Mouse (Mus musculus) ES-Bruce4 (cell line): ENCODE measurements around the gene Brsk1. TPM values are rescaled to one million over a fixed set of nuclear protein-coding genes. Genes with fewer than 3 reads are reported as not detected.
A peak's percentile ranks its signal among the peaks of the same experiment; 100 is the strongest.

Experiments
- H3K27ac ChIP-seq: 2 replicates; pipeline ENCODE4 v1.5.1; 2012; ENCODE audit warnings: low read length, inconsistent platforms; ENCODE audit not compliant: insufficient read depth
- H3K27me3 ChIP-seq: 2 replicates; pipeline ENCODE4 v1.6.1; 2012; ENCODE audit warnings: mild to moderate bottlenecking, low read length, inconsistent platforms; ENCODE audit not compliant: control insufficient read depth, poor library complexity, insufficient read depth, severe bottlenecking
- H3K36me3 ChIP-seq: 2 replicates; pipeline ENCODE4 v1.6.1; 2012; ENCODE audit warnings: inconsistent platforms, mild to moderate bottlenecking, low read length, moderate library complexity; ENCODE audit not compliant: control insufficient read depth, poor library complexity, insufficient read depth, severe bottlenecking
- H3K4me1 ChIP-seq: one replicate; pipeline ENCODE4 v1.8.1; 2011; ENCODE audit warnings: low read length; ENCODE audit not compliant: control insufficient read depth, insufficient read depth
- H3K4me3 ChIP-seq: 2 replicates; pipeline ENCODE4 v1.5.1; 2011; ENCODE audit warnings: low read depth, mild to moderate bottlenecking, low read length
- H3K9ac ChIP-seq: 2 replicates; pipeline ENCODE4 v1.6.1; 2012; ENCODE audit warnings: low read depth, mild to moderate bottlenecking, inconsistent platforms; ENCODE audit not compliant: poor library complexity, severe bottlenecking
- H3K9me3 ChIP-seq: replicated peaks from 2 replicates; pipeline ENCODE4 v1.6.1; 2012; ENCODE audit warnings: mild to moderate bottlenecking, low read length, inconsistent platforms; ENCODE audit not compliant: control insufficient read depth, poor library complexity, insufficient read depth, severe bottlenecking
- CTCF ChIP-seq: IDR thresholded peaks from one replicate; pipeline ENCODE4 v1.8.1; 2011; ENCODE audit warnings: low read depth, low read length
- EP300 ChIP-seq: IDR thresholded peaks from 2 replicates; pipeline ENCODE4 v1.6.1; 2011; ENCODE audit warnings: low read depth, low read length; ENCODE audit not compliant: insufficient read depth
- POLR2A ChIP-seq: IDR thresholded peaks from one replicate; pipeline ENCODE4 v1.8.1; 2011; ENCODE audit warnings: low read length; ENCODE audit not compliant: insufficient read depth
- polyA plus RNA-seq: library from polyadenylated mRNA; stranded (reverse); fragments of >200 nt; gene quantifications from 2 replicates; pipeline ENCODE4 v1.2.4, GENCODE M21; 2011; ENCODE audit warnings: low read depth; ENCODE audit not compliant: missing spikeins, insufficient read depth, insufficient read length

Brsk1 gene
- polyA plus RNA-seq, 1 experiment, result 10.9 TPM

- peaks cover 2% of the 10 kb centered on the region; the same call in 1 of the 2 replicates for H3K36me3 ChIP-seq
- H3K9ac ChIP-seq, result no peak overlapping the region
- H3K4me3 ChIP-seq, result no peak overlapping the region
- TF ChIP-seq CTCF (no peak), POLR2A (no peak), EP300 (no peak)
- no peaks in the 10 kb centered on the region for H3K4me1 ChIP-seq
- H3K27ac ChIP-seq, result no peak overlapping the region
- no peaks in the 10 kb centered on the region for H3K27me3 ChIP-seq
- H3K9me3 ChIP-seq, result no peaks in the 10 kb centered on the region
These were observed 21.2 kb upstream of the Brsk1 start for GRCm38 (mm10) chr7:4669156-4669555.

DNA sequence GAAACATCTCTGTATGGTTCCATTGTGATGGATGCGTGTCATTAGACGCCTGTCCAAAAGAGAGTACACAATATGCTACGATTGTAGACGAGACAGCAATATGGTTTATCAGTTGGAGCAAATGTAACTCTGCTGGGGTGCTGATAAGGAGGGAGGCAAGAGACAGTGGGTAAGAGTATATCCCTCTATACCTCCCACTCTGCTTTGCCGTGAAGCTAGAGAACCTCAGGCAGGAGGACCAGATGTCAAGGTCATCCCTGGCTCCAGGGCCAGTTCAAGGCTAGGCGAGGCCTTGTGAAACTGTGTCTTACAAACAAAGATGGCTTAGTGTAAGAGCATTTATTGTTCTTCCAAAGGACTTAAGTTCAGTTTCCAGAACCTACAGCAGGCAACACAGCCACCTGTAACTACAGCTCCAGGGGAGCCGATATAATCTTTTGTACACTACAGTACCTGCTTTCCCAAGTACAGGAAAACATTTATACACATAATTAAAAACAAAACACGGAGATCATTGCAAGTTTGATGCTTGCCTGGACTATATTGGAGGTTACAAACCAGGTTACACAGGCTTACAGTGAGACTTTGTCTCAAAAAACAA is 19.6 kb upstream of the Brsk1 start:
- TF ChIP-seq CTCF, result no peak
- no peak for TF ChIP-seq EP300
- no peak for TF ChIP-seq POLR2A
- Histone ChIP-seq H3K27ac (no peak overlapping the region), H3K4me3 (no peak overlapping the region), H3K27me3 (no peaks in the 10 kb centered on the region), H3K4me1 (no peaks in the 10 kb centered on the region), H3K9me3 (no peaks in the 10 kb centered on the region), H3K9ac (no peak overlapping the region), H3K36me3 (peaks cover 5% of the 10 kb centered on the region; the same call in 1 of the 2 replicates)

- Histone ChIP-seq H3K9ac (no peak overlapping the region), H3K36me3 (0 out of 2 replicates have a peak, but pooled peaks cover 3% of the 10 kb centered on the region), H3K27me3 (no peaks in the 10 kb centered on the region), H3K9me3 (no peaks in the 10 kb centered on the region), H3K27ac (no peak overlapping the region), H3K4me1 (no peaks in the 10 kb centered on the region), H3K4me3 (no peak overlapping the region)
- TF ChIP-seq EP300 (0 out of 2 replicates have a peak, but pooled peaks have one; percentile 21), CTCF (no peak)
These were observed 18.4 kb upstream of the Brsk1 start for GRCm38 (mm10) chr7:4671956-4672355.

- H3K27me3 ChIP-seq, result no peaks in the 10 kb centered on the region
- TF ChIP-seq CTCF, result no peak
- no peak for TF ChIP-seq POLR2A
- no peak for TF ChIP-seq EP300
- H3K27ac ChIP-seq, result no peak overlapping the region
- H3K9me3 ChIP-seq, result no peaks in the 10 kb centered on the region
- no peak overlapping the region for H3K4me3 ChIP-seq
- no peak overlapping the region for H3K9ac ChIP-seq
- H3K36me3 ChIP-seq, result 0 out of 2 replicates have a peak, but pooled peaks cover 6% of the 10 kb centered on the region
- H3K4me1 ChIP-seq, result no peaks in the 10 kb centered on the region
These were observed 16.2 kb upstream of the Brsk1 start for GRCm38 (mm10) chr7:4674114-4674731.

GRCm38 (mm10) chr7:4675200-4675599 is 15.2 kb upstream of the Brsk1 start:
- Histone ChIP-seq H3K27me3 (no peaks in the 10 kb centered on the region), H3K36me3 (0 out of 2 replicates have a peak, but pooled peaks cover 6% of the 10 kb centered on the region), H3K9me3 (no peaks in the 10 kb centered on the region), H3K9ac (no peak overlapping the region), H3K4me3 (no peak overlapping the region), H3K27ac (0 out of 2 replicates have a peak overlapping the region, but pooled peaks have one; percentile 44), H3K4me1 (no peaks in the 10 kb centered on the region)
- no peak for TF ChIP-seq POLR2A
- no peak for TF ChIP-seq CTCF
- no peak for TF ChIP-seq EP300

DNA sequence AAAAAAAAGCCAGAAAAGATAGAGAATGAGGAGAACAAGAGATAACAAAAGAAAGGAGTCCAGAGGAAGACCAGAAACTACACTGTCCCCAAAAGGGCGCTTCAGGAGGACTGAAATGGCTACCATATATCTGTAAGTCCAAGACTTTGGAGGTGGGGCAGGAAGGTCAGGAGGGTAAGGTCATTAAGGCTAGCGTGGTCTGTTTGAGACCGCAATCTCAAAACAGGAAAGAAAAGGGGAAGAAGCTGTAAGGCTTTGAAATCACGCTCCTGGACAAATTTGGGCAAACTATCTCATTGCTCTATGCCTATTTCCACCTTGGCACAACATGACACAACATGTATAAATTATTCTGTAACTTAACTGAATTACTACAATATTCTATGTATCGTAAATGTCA is 7.1 kb upstream of the Brsk1 start:
- Histone ChIP-seq H3K36me3 (peaks cover 6% of the 10 kb centered on the region; the same call in 1 of the 2 replicates), H3K4me1 (no peaks in the 10 kb centered on the region), H3K27ac (no peak overlapping the region), H3K9me3 (no peaks in the 10 kb centered on the region), H3K4me3 (no peak overlapping the region), H3K27me3 (no peaks in the 10 kb centered on the region), H3K9ac (no peak overlapping the region)
- TF ChIP-seq EP300 (no peak), CTCF (no peak), POLR2A (no peak)
